Mouse (Mus musculus) liver, embryonic 16.5 days (tissue): Measurements from ENCODE around the gene Acox1. TPM values are rescaled to one million over a fixed set of nuclear protein-coding genes. Genes with fewer than 3 reads are reported as not detected.

ENCODE experiments used
- ATAC-seq: fragments of 200-750 bp; cut with Nextera tagmentation; 2 replicates; pipeline ENCODE4 v1.8.0; 2017; ENCODE audit warnings: low read depth, mild to moderate bottlenecking, moderate number of reproducible peaks, moderate library complexity
- H3K27ac ChIP-seq: fragments of 300-500 bp; sonication (generic); 2 replicates; pipeline ENCODE4 v1.5.1; 2014; ENCODE audit warnings: mild to moderate bottlenecking, low read length
- H3K27me3 ChIP-seq: fragments of 300-500 bp; sonication (generic); 2 replicates; pipeline ENCODE4 v1.6.1; 2014; ENCODE audit warnings: low read depth, low read length, mixed read lengths; ENCODE audit not compliant: control insufficient read depth, insufficient read depth
- H3K36me3 ChIP-seq: fragments of 300-500 bp; sonication (generic); 2 replicates; pipeline ENCODE4 v1.6.1; 2014; ENCODE audit warnings: mild to moderate bottlenecking; ENCODE audit not compliant: control insufficient read depth, insufficient read depth
- H3K4me1 ChIP-seq: fragments of 300-500 bp; sonication (generic); 2 replicates; pipeline ENCODE4 v1.6.1; 2014; ENCODE audit warnings: low read depth, low read length, mixed read lengths; ENCODE audit not compliant: control insufficient read depth
- H3K4me2 ChIP-seq: fragments of 300-500 bp; sonication (generic); 2 replicates; pipeline ENCODE4 v1.6.1; 2014; ENCODE audit warnings: low read depth, low read length, mixed read lengths
- H3K4me3 ChIP-seq: fragments of 300-500 bp; sonication (generic); 2 replicates; pipeline ENCODE4 v1.5.1; 2014; ENCODE audit warnings: low read depth, mild to moderate bottlenecking, low read length
- H3K9ac ChIP-seq: fragments of 300-500 bp; sonication (generic); 2 replicates; pipeline ENCODE4 v1.6.1; 2014; ENCODE audit warnings: low read depth, low read length
- H3K9me3 ChIP-seq: fragments of 300-500 bp; sonication (generic); replicated peaks from 2 replicates; pipeline ENCODE4 v1.6.1; 2016; ENCODE audit warnings: low read length; ENCODE audit not compliant: control insufficient read depth
- WGBS: fragments of 180-500 bp; shearing (Covaris S2); extraction: QIAGEN DNeasy Blood & Tissue Kit; methylation state at CpG from one replicate; pipeline ENCODE4 v1.1.7; 2014; ENCODE audit not compliant: insufficient replicate concordance; 5-methylcytosine and 5-hydroxymethylcytosine counted together
- polyA plus RNA-seq: library from polyadenylated mRNA; unstranded; fragments of >200 nt; fragmentation: Nextera tagmentation; extraction: Ambion mirVana; gene quantifications from 2 replicates; pipeline ENCODE4 v1.2.1, GENCODE M21; 2015

Acox1 gene
- polyA plus RNA-seq, 1 experiment from 2014 or later, result 73.7 TPM

DNA sequence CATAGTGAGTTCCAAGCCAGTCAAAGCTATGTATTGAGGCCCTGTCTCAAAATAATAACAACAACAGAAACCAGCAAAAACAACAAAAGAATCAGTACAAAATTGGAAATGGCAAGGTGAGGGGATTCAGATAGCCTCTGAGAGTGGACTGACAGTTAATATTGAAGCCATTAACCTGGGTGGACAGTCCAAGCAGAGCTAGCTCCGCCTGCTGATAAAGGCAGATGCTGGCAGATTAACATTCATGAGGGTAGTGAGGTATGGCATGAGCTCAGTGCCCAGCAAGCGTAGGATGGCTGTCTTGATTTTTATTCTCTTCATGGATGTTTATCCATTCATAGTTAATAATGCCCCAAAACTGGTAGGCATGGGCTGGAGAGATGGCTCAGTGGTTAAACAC is 2.3 kb upstream of the Acox1 start:
- peaks cover 20% of the 10 kb centered on the region for H3K4me1 ChIP-seq
- peaks cover 2% of the 10 kb centered on the region; the same call in 1 of the 2 replicates for H3K36me3 ChIP-seq
- H3K4me2 ChIP-seq, result no peak overlapping the region
- H3K4me3 ChIP-seq, result no peak overlapping the region
- no peak overlapping the region for H3K9ac ChIP-seq
- WGBS, result 79% methylated on average over 2 of the region's 2 CpGs
- H3K9me3 ChIP-seq, result no peaks in the 10 kb centered on the region
- H3K27me3 ChIP-seq, result no peaks in the 10 kb centered on the region
- no peak for ATAC-seq
- H3K27ac ChIP-seq, result no peak overlapping the region

DNA sequence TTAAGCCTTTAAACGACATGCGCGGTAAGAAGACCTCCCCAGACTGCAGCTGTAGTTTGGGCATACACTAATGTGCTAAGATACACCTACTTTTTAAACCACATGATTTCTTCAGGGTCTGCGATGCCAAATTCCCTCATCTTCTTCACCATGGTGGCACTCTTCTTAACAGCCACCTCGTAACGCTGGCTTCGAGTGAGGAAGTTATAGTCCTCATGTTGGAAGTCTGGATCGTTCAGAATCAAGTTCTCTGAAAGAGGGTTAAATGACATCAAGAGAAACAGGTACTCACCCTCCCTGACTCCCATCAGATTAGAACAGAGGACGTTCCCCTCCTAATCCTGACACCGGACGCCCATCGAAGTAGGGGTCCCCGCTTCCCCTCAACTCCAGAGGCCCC is 713 bp downstream of the Acox1 start:
- Histone ChIP-seq H3K9me3 (no peaks in the 10 kb centered on the region), H3K4me2 (peak overlapping the region; percentile 80), H3K9ac (peak overlapping the region; percentile 80), H3K4me3 (peak overlapping the region; percentile 92), H3K4me1 (peaks cover 30% of the 10 kb centered on the region), H3K36me3 (no peaks in the 10 kb centered on the region; the same call in 1 of the 2 replicates), H3K27ac (peak overlapping the region; percentile 90), H3K27me3 (no peaks in the 10 kb centered on the region)
- WGBS, result 17% methylated on average over 13 of the region's 13 CpGs
- ATAC-seq, result no peak

GRCm38 (mm10) chr11:116197584-116197906 is 1.3 kb downstream of the Acox1 start:
- WGBS, result 70% methylated on average over 6 of the region's 6 CpGs
- H3K4me2 ChIP-seq, result peak overlapping the region; percentile 80
- H3K27me3 ChIP-seq, result no peaks in the 10 kb centered on the region
- no peaks in the 10 kb centered on the region; the same call in 1 of the 2 replicates for H3K36me3 ChIP-seq
- H3K27ac ChIP-seq, result peak overlapping the region; percentile 8
- H3K9ac ChIP-seq, result peak overlapping the region; percentile 13; the same call in 1 of the 2 replicates
- ATAC-seq, result no peak
- peak overlapping the region; percentile 92 for H3K4me3 ChIP-seq
- no peaks in the 10 kb centered on the region for H3K9me3 ChIP-seq
- H3K4me1 ChIP-seq, result peaks cover 30% of the 10 kb centered on the region

DNA sequence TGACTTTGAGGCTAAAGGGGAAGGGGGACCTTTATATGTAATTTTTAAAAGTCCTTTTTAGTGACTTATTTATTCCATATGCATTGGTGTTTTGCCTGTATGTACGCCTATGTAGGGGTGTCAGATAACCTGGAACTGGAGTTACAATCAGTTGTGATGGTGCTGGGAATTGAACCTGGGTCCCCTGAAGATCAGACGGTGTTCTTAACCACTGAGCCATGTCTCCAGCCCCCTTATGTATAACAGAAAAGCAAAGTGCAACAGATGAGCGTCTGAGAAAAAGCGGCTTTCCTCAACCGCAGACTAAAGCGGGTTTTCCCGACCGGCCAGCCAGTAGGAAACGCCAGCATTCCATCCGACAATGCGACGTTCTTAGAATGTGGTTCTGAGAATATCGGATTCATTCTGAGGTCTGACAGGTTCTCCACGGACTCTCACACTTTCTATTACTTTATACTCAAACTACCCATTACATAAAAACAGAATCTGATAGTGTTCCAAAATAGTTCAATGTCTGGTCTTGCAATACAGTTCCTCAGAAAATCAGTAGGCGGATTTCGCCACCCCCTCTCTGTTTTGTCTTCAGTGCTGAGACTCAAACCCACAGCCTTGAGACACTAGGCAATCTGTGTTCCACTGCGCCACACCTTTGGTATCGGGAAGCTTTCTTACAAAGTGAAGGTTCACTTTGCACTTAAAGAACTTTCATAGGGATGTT is 1.8 kb downstream of the Acox1 start:
- Histone ChIP-seq H3K27me3 (no peaks in the 10 kb centered on the region), H3K4me2 (peak overlapping the region; percentile 80; the same call in 1 of the 2 replicates), H3K4me1 (peaks cover 30% of the 10 kb centered on the region), H3K9ac (no peak overlapping the region; the same call in 1 of the 2 replicates), H3K9me3 (no peaks in the 10 kb centered on the region), H3K27ac (peak overlapping the region; percentile 8; the same call in 1 of the 2 replicates), H3K36me3 (no peaks in the 10 kb centered on the region; the same call in 1 of the 2 replicates), H3K4me3 (peak overlapping the region; percentile 92)
- WGBS, result 87% methylated on average over 18 of the region's 18 CpGs
- no peak for ATAC-seq

- H3K9me3 ChIP-seq, result no peaks in the 10 kb centered on the region
- H3K4me3 ChIP-seq, result no peak overlapping the region; the same call in 1 of the 2 replicates
- no peaks in the 10 kb centered on the region for H3K27me3 ChIP-seq
- no peak for ATAC-seq
- H3K4me2 ChIP-seq, result peak overlapping the region; percentile 28; the same call in 1 of the 2 replicates
- WGBS, result 59% methylated on average over 3 of the region's 3 CpGs
- H3K4me1 ChIP-seq, result peaks cover 29% of the 10 kb centered on the region
- 0 out of 2 replicates have a peak overlapping the region, but pooled peaks have one; percentile 20 for H3K27ac ChIP-seq
- no peak overlapping the region for H3K9ac ChIP-seq
- no peaks in the 10 kb centered on the region; the same call in 1 of the 2 replicates for H3K36me3 ChIP-seq
Measured at GRCm38 (mm10) chr11:116196336-116196735, 2.5 kb downstream of the Acox1 start.

DNA sequence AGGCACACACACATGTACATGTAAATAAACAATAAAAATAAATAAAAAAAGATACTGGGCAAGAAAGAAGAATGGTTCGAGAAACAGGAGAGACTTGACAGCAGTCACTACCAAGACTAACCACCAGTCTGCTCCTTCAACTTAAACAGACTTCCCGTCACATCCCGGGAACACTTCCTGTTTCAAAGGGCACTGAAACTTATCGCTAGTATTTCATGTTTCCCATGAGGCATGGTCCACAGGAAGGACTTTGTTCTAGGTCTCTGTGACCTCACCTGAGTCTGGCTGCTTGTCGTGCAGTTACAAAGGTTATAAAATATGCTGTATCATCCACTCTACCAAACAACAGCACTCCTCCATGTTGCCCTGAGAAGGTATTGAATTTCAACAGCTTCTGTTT is 3.6 kb downstream of the Acox1 start:
- Histone ChIP-seq H3K27me3 (no peaks in the 10 kb centered on the region), H3K4me1 (peaks cover 25% of the 10 kb centered on the region), H3K9ac (no peak overlapping the region; the same call in 1 of the 2 replicates), H3K4me2 (peak overlapping the region; percentile 38), H3K36me3 (no peaks in the 10 kb centered on the region; the same call in 1 of the 2 replicates), H3K4me3 (0 out of 2 replicates have a peak overlapping the region, but pooled peaks have one; percentile 12), H3K27ac (peak overlapping the region; percentile 43), H3K9me3 (no peaks in the 10 kb centered on the region)
- 15% methylated on average over 5 of the region's 5 CpGs for WGBS
- ATAC-seq, result no peak; the same call in 1 of the 2 replicates

DNA sequence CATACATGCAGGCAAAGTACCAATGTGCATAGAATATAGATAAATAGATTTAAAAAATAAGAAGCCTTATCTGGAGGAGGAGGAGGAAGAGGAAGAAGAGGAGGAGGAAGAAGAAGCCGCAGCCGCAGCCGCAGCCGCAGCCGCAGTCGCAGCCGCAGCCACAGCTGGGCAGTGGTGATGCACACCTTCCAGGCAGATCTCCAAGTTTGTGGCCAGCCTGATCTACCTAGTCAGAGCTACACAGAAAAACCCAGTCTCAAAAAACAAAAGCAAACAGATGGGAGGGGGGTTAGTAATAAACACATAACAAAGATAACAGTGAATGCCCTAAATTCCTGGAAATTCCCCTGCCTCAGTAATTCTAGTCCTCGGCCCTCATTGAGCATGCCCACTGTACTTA is 4.2 kb downstream of the Acox1 start:
- Histone ChIP-seq H3K9ac (no peak overlapping the region), H3K27ac (peak overlapping the region; percentile 43), H3K4me2 (peak overlapping the region; percentile 38), H3K4me1 (peaks cover 22% of the 10 kb centered on the region), H3K36me3 (no peaks in the 10 kb centered on the region; the same call in 1 of the 2 replicates), H3K27me3 (no peaks in the 10 kb centered on the region), H3K4me3 (0 out of 2 replicates have a peak overlapping the region, but pooled peaks have one; percentile 12), H3K9me3 (no peaks in the 10 kb centered on the region)
- no peak for ATAC-seq
- 41% methylated on average over 8 of the region's 8 CpGs for WGBS

GRCm38 (mm10) chr11:116187226-116187930 is 11.5 kb downstream of the Acox1 start:
- Histone ChIP-seq H3K4me3 (no peak overlapping the region), H3K36me3 (0 out of 2 replicates have a peak, but pooled peaks cover 6% of the 10 kb centered on the region), H3K27me3 (no peaks in the 10 kb centered on the region), H3K4me1 (no peaks in the 10 kb centered on the region), H3K9me3 (no peaks in the 10 kb centered on the region), H3K27ac (no peak overlapping the region), H3K4me2 (no peak overlapping the region), H3K9ac (no peak overlapping the region)
- WGBS, result 55% methylated on average over 11 of the region's 11 CpGs
- no peak for ATAC-seq
